Comparison of ENCODE assay signal across 10 mouse cellular contexts in genomic region chr13:42709148-42709547, GRCm38 (mm10). TPM values are rescaled to one million over a fixed set of nuclear protein-coding genes. Genes with fewer than 3 reads are reported as not detected.
DNase-seq lines count a peak whose midpoint lies in the region; ATAC-seq and TF ChIP-seq lines count a peak whose summit lies in the region.
"Had no signal": no experiment of that assay in that cellular context is flagged by ENCODE, and none has a peak within 500 bp of the region (broad histone marks: within the 10 kb centered on the region; RNA-seq: fewer than 3 reads in every experiment).

No protein-coding gene starts in this region.

- TF ChIP-seq CTCF in kidney, postnatal 0 days (IDR thresholded peaks at IDR 0.05; ENCODE audit: low read depth), result no peak

- 11% methylated on average over 11 of the region's 11 CpGs for WGBS in kidney, postnatal 0 days
- 2% methylated on average over 11 of the region's 11 CpGs for WGBS in forebrain, embryonic 11.5 days
- WGBS in midbrain, embryonic 16.5 days, result under 1% methylated on average over 11 of the region's 11 CpGs

- no peak for ATAC-seq in kidney, postnatal 0 days (replicated peaks; ENCODE audit: low FRiP score, low read depth)
- peak; percentile 79 for ATAC-seq in forebrain, embryonic 11.5 days (replicated peaks; ENCODE audit: low FRiP score)
- ATAC-seq in midbrain, embryonic 16.5 days, result peak; percentile 78
- ATAC-seq in inflammation-experienced regulatory T-cells, adult 6 months, result no peak
- ATAC-seq: Patski had no signal

- H3K27ac ChIP-seq in kidney, postnatal 0 days, result no peak overlapping the region
- no peak overlapping the region for H3K27ac ChIP-seq in forebrain, embryonic 11.5 days (ENCODE audit: low read depth, low read length)
- H3K27ac ChIP-seq in midbrain, embryonic 16.5 days (ENCODE audit: low read length), result peak overlapping the region; percentile 91

- H3K27me3 ChIP-seq in kidney, postnatal 0 days (ENCODE audit: insufficient read depth, low read length), result peaks cover 14% of the 10 kb centered on the region; the same call in 1 of the 2 replicates
- H3K27me3 ChIP-seq in forebrain, embryonic 11.5 days (ENCODE audit: control insufficient read depth, insufficient read depth, low read length), result peaks cover 2% of the 10 kb centered on the region; the same call in 1 of the 2 replicates
- no peaks in the 10 kb centered on the region for H3K27me3 ChIP-seq in midbrain, embryonic 16.5 days (ENCODE audit: control insufficient read depth, insufficient read depth, low read depth, low read length)

- no peaks in the 10 kb centered on the region for H3K9me3 ChIP-seq in kidney, postnatal 0 days (replicated peaks; ENCODE audit: low read length)
- no peaks in the 10 kb centered on the region for H3K9me3 ChIP-seq in forebrain, embryonic 11.5 days (ENCODE audit: control insufficient read depth, low read length)
- no peaks in the 10 kb centered on the region for H3K9me3 ChIP-seq in midbrain, embryonic 16.5 days (replicated peaks; ENCODE audit: control insufficient read depth, low read length, poor library complexity, severe bottlenecking)

- no peak for DNase-seq in kidney, postnatal 0 days (ENCODE audit: low spot score)
- DNase-seq in kidney, adult 18-20 months, result no peak
- DNase-seq in cerebellum, adult 11-12 months, result peak; percentile 59
- peak; percentile 61 for DNase-seq in forebrain, embryonic 11.5 days (ENCODE audit: low spot score)
- DNase-seq in adrenal gland, postnatal 10 days, result no peak
- DNase-seq in gastrocnemius, postnatal 25 days, result no peak

- H3K4me3 ChIP-seq in kidney, postnatal 0 days (replicated peaks; ENCODE audit: low read depth, low read length), result peak overlapping the region; percentile 20; the same call in 1 of the 2 replicates
- H3K4me3 ChIP-seq in forebrain, embryonic 11.5 days (ENCODE audit: low read depth, low read length), result peak overlapping the region; percentile 58
- peak overlapping the region; percentile 89 for H3K4me3 ChIP-seq in midbrain, embryonic 16.5 days (ENCODE audit: low read depth, low read length)

- H3K4me1 ChIP-seq in kidney, postnatal 0 days (replicated peaks; ENCODE audit: insufficient read depth, low read length), result no peaks in the 10 kb centered on the region
- no peaks in the 10 kb centered on the region for H3K4me1 ChIP-seq in forebrain, embryonic 11.5 days (replicated peaks; ENCODE audit: control insufficient read depth, insufficient read depth, low read length)
- peaks cover 25% of the 10 kb centered on the region for H3K4me1 ChIP-seq in midbrain, embryonic 16.5 days (ENCODE audit: control insufficient read depth, insufficient read depth, low read length)

- H3K4me2 ChIP-seq in kidney, postnatal 0 days (ENCODE audit: low read length), result peak overlapping the region; percentile 52
- peak overlapping the region; percentile 89 for H3K4me2 ChIP-seq in forebrain, embryonic 11.5 days (ENCODE audit: low read depth, low read length, severe bottlenecking)
- peak overlapping the region; percentile 65 for H3K4me2 ChIP-seq in midbrain, embryonic 16.5 days (ENCODE audit: low read length)

- H3K9ac ChIP-seq in kidney, postnatal 0 days (ENCODE audit: low read depth, low read length), result no peak overlapping the region
- peak overlapping the region; percentile 75; the same call in 1 of the 2 replicates for H3K9ac ChIP-seq in forebrain, embryonic 11.5 days (ENCODE audit: low read length)
- peak overlapping the region; percentile 99 for H3K9ac ChIP-seq in midbrain, embryonic 16.5 days (ENCODE audit: low read depth, low read length)

- no peaks in the 10 kb centered on the region for H3K36me3 ChIP-seq in kidney, postnatal 0 days (ENCODE audit: insufficient read depth, low read length)
- H3K36me3 ChIP-seq in forebrain, embryonic 11.5 days (ENCODE audit: control insufficient read depth, insufficient read depth, low read length), result no peaks in the 10 kb centered on the region
- H3K36me3 ChIP-seq in midbrain, embryonic 16.5 days (ENCODE audit: control insufficient read depth, insufficient read depth, low read length), result no peaks in the 10 kb centered on the region

RNA-seq across cellular contexts. Expression of gene Phactr1, which starts 28.7 kb away (rescaled TPM):
- 32.4 and 34.4 TPM in 2 replicates for polyA plus RNA-seq in kidney, postnatal 0 days (2015; fragmentation: Nextera tagmentation; extraction: Ambion mirVana)
- polyA plus RNA-seq in forebrain, embryonic 11.5 days (2014; fragmentation: Nextera tagmentation; extraction: Ambion mirVana), result 11.0 and 12.4 TPM in 2 replicates
- polyA plus RNA-seq in midbrain, embryonic 16.5 days (2015; fragmentation: Nextera tagmentation; extraction: Ambion mirVana), result 62.5 and 65.3 TPM in 2 replicates
- 10 to 100 TPM; 12.9 to 13.9 TPM for total RNA-seq in adrenal gland, postnatal 10 days (2021)
- 1 to 10 TPM; 1.8 to 2.1 TPM for total RNA-seq in gastrocnemius, postnatal 25 days (2021)
- polyA plus RNA-seq in inflammation-experienced regulatory T-cells, adult 6 months (2017; shearing (Covaris generic)), result under 1 TPM in 1 of 3 experiments, not detected in 2; 0.58 TPM
- total RNA-seq: neutrophil, adult 5-6 weeks had no signal

Comparison
In these comparisons a context has a peak if more than half of its experiments do, and no peak if none do; other contexts are left out.
1. ATAC-seq: peak in forebrain, embryonic 11.5 days (single experiment) and midbrain, embryonic 16.5 days (single experiment); none in kidney, postnatal 0 days (single experiment) and inflammation-experienced regulatory T-cells, adult 6 months (single experiment).
2. DNase-seq: peak in cerebellum, adult 11-12 months (single experiment) and forebrain, embryonic 11.5 days (single experiment); none in kidney, postnatal 0 days (single experiment), kidney, adult 18-20 months (single experiment), adrenal gland, postnatal 10 days (single experiment) and gastrocnemius, postnatal 25 days (single experiment).
3. H3K4me3 ChIP-seq: peak in every context shown above with its lines; median percentile 89 in midbrain, embryonic 16.5 days; 58 in forebrain, embryonic 11.5 days; 20 in kidney, postnatal 0 days.
4. Peak in every context shown above with its lines, with median percentiles within 50 percentile points of each other: H3K4me2 ChIP-seq.